Mouse (Mus musculus) lung, adult 2 months (tissue): Measurements from ENCODE around the gene Tmem107.

Source experiments
- CTCF ChIP-seq: fragments of 200-500 bp; IDR thresholded peaks from 2 replicates; pipeline ENCODE4 v1.5.1; 2011; ENCODE audit warnings: mild to moderate bottlenecking, low read length, control low read depth; ENCODE audit not compliant: insufficient read depth
- POLR2A ChIP-seq: fragments of 200-500 bp; IDR thresholded peaks from 2 replicates; pipeline ENCODE4 v1.6.1; 2011; ENCODE audit warnings: low read depth, mild to moderate bottlenecking, control low read depth, low read length, borderline replicate concordance; ENCODE audit errors: extremely low read depth

DNA sequence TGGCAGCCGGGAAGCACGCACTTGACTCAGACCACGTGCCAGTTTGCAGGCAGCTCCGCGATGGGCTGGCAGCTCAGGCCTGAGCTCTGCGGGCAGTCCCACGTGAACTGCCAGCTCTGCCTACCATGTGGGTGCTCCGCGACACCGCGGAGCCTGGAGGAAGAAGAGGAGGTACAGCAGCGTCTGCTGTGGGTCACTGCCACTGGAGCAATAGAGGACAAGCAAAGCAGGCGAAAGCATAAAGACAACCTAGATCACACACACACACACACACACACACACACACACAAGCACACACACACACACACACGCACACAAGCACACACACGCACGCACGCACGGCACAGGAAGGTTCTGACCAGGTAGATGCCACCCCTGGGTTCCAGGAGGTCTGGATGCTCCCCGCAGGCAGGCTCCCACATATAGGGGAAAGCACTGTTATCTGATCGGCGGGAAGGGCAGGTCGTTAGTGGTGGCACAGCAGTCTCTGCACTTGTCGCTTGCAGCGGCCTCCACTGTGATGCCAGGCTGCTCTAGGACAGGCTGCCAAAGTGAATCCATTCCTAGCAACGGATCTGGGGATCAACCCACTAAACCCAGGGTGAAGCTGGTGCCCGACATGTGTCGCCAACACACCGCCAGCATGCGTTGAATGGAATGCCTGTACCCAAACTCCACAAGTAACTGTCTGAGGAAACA, 4.3 kb upstream of the Tmem107 start:
- TF ChIP-seq CTCF (no peak), POLR2A (no peak)
